Mouse (Mus musculus): ENCODE measurements around the gene Trpm5. TPM values are rescaled to one million over a fixed set of nuclear protein-coding genes. Genes with fewer than 3 reads are reported as not detected.

Trpm5 gene
- total RNA-seq, 1 experiment, result 1.0 TPM

GRCm38 (mm10) chr7:143116521-143116920 lies 22.1 kb upstream of the Trpm5 start:
- TF ChIP-seq ZC3H11A (IDR thresholded peaks at IDR 0.05; ENCODE audit: borderline replicate concordance, low read depth, low read length), result no peak
- TF ChIP-seq CHD2 (IDR thresholded peaks at IDR 0.05; ENCODE audit: low read depth, low read length), result no peak
- TF ChIP-seq HCFC1 (IDR thresholded peaks at IDR 0.05; ENCODE audit: borderline replicate concordance, insufficient read depth, low read length), result no peak
- no peak for TF ChIP-seq ZNF384 (IDR thresholded peaks at IDR 0.05; ENCODE audit: low read depth, low read length)
- TF ChIP-seq MAFK (IDR thresholded peaks at IDR 0.05; ENCODE audit: insufficient read depth, low read depth, low read length), result no peak
- DNase-seq (ENCODE audit: low read depth, low spot score), result no peak
- Histone ChIP-seq H3K4me3 (ENCODE audit: insufficient read depth in 1 of 2, low read depth in 1 of 2, low read length in 2 of 2, poor library complexity in 1 of 2, severe bottlenecking in 1 of 2) (no peak overlapping the region), H3K27ac (ENCODE audit: insufficient read depth, low read depth, low read length, poor library complexity, severe bottlenecking) (no peak overlapping the region), H3K9ac (ENCODE audit: insufficient read depth, low read depth, low read length, poor library complexity, severe bottlenecking) (no peak overlapping the region), H3K4me1 (ENCODE audit: control insufficient read depth in 2 of 2, insufficient read depth in 2 of 2, low read length in 2 of 2, poor library complexity in 1 of 2) (peaks cover 16 to 30% of the 10 kb centered on the region in 2 experiments), H3K9me3 (ENCODE audit: control insufficient read depth, insufficient read depth, low read depth, low read length) (no peaks in the 10 kb centered on the region), H3K36me3 (ENCODE audit: control insufficient read depth, insufficient read depth, low read length, poor library complexity, severe bottlenecking) (no peaks in the 10 kb centered on the region)
- in situ Hi-C loops (cut with MboI; ENCODE audit: low sequenced_read_pairs in 2 of 2, unreplicated experiment in 2 of 2), result no loop called here

GRCm38 (mm10) chr7:143114773-143115172 lies 20.3 kb upstream of the Trpm5 start:
- no peak for DNase-seq (ENCODE audit: low read depth, low spot score)
- no peak overlapping the region for H3K4me3 ChIP-seq (ENCODE audit: insufficient read depth in 1 of 2, low read depth in 1 of 2, low read length in 2 of 2, poor library complexity in 1 of 2, severe bottlenecking in 1 of 2)
- H3K36me3 ChIP-seq (ENCODE audit: control insufficient read depth, insufficient read depth, low read length, poor library complexity, severe bottlenecking), result no peaks in the 10 kb centered on the region
- H3K4me1 ChIP-seq (ENCODE audit: control insufficient read depth in 2 of 2, insufficient read depth in 2 of 2, low read length in 2 of 2, poor library complexity in 1 of 2), result peaks cover 2 to 16% of the 10 kb centered on the region in 2 experiments; a peak in 3 of 4 replicates
- in situ Hi-C loops (cut with MboI; ENCODE audit: low sequenced_read_pairs in 2 of 2, unreplicated experiment in 2 of 2), result no loop called here
- no peak overlapping the region for H3K27ac ChIP-seq (ENCODE audit: insufficient read depth, low read depth, low read length, poor library complexity, severe bottlenecking)
- H3K9ac ChIP-seq (ENCODE audit: insufficient read depth, low read depth, low read length, poor library complexity, severe bottlenecking), result no peak overlapping the region
- H3K9me3 ChIP-seq (ENCODE audit: control insufficient read depth, insufficient read depth, low read depth, low read length), result no peaks in the 10 kb centered on the region
- TF ChIP-seq HCFC1 (IDR thresholded peaks at IDR 0.05; ENCODE audit: borderline replicate concordance, insufficient read depth, low read length) (no peak), MAFK (IDR thresholded peaks at IDR 0.05; ENCODE audit: insufficient read depth, low read depth, low read length) (no peak), CHD2 (IDR thresholded peaks at IDR 0.05; ENCODE audit: low read depth, low read length) (no peak), ZNF384 (IDR thresholded peaks at IDR 0.05; ENCODE audit: low read depth, low read length) (no peak), ZC3H11A (IDR thresholded peaks at IDR 0.05; ENCODE audit: borderline replicate concordance, low read depth, low read length) (peak; percentile 82; the same call in 1 of the 2 replicates)

GRCm38 (mm10) chr7:143112395-143112794 lies 18.0 kb upstream of the Trpm5 start:
- Histone ChIP-seq H3K4me1 (ENCODE audit: control insufficient read depth in 2 of 2, insufficient read depth in 2 of 2, low read length in 2 of 2, poor library complexity in 1 of 2) (peaks cover 0 to 2% of the 10 kb centered on the region in 2 experiments; a peak in 2 of 4 replicates), H3K27ac (ENCODE audit: insufficient read depth, low read depth, low read length, poor library complexity, severe bottlenecking) (no peak overlapping the region), H3K4me3 (ENCODE audit: insufficient read depth in 1 of 2, low read depth in 1 of 2, low read length in 2 of 2, poor library complexity in 1 of 2, severe bottlenecking in 1 of 2) (no peak overlapping the region), H3K9me3 (ENCODE audit: control insufficient read depth, insufficient read depth, low read depth, low read length) (no peaks in the 10 kb centered on the region), H3K9ac (ENCODE audit: insufficient read depth, low read depth, low read length, poor library complexity, severe bottlenecking) (no peak overlapping the region), H3K36me3 (ENCODE audit: control insufficient read depth, insufficient read depth, low read length, poor library complexity, severe bottlenecking) (no peaks in the 10 kb centered on the region)
- in situ Hi-C loops (cut with MboI; ENCODE audit: low sequenced_read_pairs in 2 of 2, unreplicated experiment in 2 of 2), result no loop called here
- DNase-seq (ENCODE audit: low read depth, low spot score), result no peak
- TF ChIP-seq ZC3H11A (IDR thresholded peaks at IDR 0.05; ENCODE audit: borderline replicate concordance, low read depth, low read length) (no peak), CHD2 (IDR thresholded peaks at IDR 0.05; ENCODE audit: low read depth, low read length) (no peak), HCFC1 (IDR thresholded peaks at IDR 0.05; ENCODE audit: borderline replicate concordance, insufficient read depth, low read length) (no peak)

- no peak for TF ChIP-seq HCFC1 (IDR thresholded peaks at IDR 0.05; ENCODE audit: borderline replicate concordance, insufficient read depth, low read length)
- TF ChIP-seq MAFK (IDR thresholded peaks at IDR 0.05; ENCODE audit: insufficient read depth, low read depth, low read length), result no peak
- TF ChIP-seq CHD2 (IDR thresholded peaks at IDR 0.05; ENCODE audit: low read depth, low read length), result no peak
- TF ChIP-seq ZC3H11A (IDR thresholded peaks at IDR 0.05; ENCODE audit: borderline replicate concordance, low read depth, low read length), result no peak
- TF ChIP-seq ZNF384 (IDR thresholded peaks at IDR 0.05; ENCODE audit: low read depth, low read length), result no peak
- Histone ChIP-seq H3K9ac (ENCODE audit: insufficient read depth, low read depth, low read length, poor library complexity, severe bottlenecking) (no peak overlapping the region), H3K27ac (ENCODE audit: insufficient read depth, low read depth, low read length, poor library complexity, severe bottlenecking) (no peak overlapping the region), H3K4me3 (ENCODE audit: insufficient read depth in 1 of 2, low read depth in 1 of 2, low read length in 2 of 2, poor library complexity in 1 of 2, severe bottlenecking in 1 of 2) (no peak overlapping the region), H3K9me3 (ENCODE audit: control insufficient read depth, insufficient read depth, low read depth, low read length) (no peaks in the 10 kb centered on the region), H3K4me1 (ENCODE audit: control insufficient read depth in 2 of 2, insufficient read depth in 2 of 2, low read length in 2 of 2, poor library complexity in 1 of 2) (no peaks in the 10 kb centered on the region; a peak in 1 of 4 replicates), H3K36me3 (ENCODE audit: control insufficient read depth, insufficient read depth, low read length, poor library complexity, severe bottlenecking) (no peaks in the 10 kb centered on the region)
- in situ Hi-C loops (cut with MboI; ENCODE audit: low sequenced_read_pairs in 2 of 2, unreplicated experiment in 2 of 2), result no loop called here
- DNase-seq (ENCODE audit: low read depth, low spot score), result no peak
These were observed 17.3 kb upstream of the Trpm5 start for GRCm38 (mm10) chr7:143111719-143112118.

- no peaks in the 10 kb centered on the region for H3K4me1 ChIP-seq (ENCODE audit: control insufficient read depth in 2 of 2, insufficient read depth in 2 of 2, low read length in 2 of 2, poor library complexity in 1 of 2)
- TF ChIP-seq MAFK (IDR thresholded peaks at IDR 0.05; ENCODE audit: insufficient read depth, low read depth, low read length), result no peak
- TF ChIP-seq ZNF384 (IDR thresholded peaks at IDR 0.05; ENCODE audit: low read depth, low read length), result no peak
- no peak for TF ChIP-seq CHD2 (IDR thresholded peaks at IDR 0.05; ENCODE audit: low read depth, low read length)
- TF ChIP-seq ZC3H11A (IDR thresholded peaks at IDR 0.05; ENCODE audit: borderline replicate concordance, low read depth, low read length), result no peak
- TF ChIP-seq HCFC1 (IDR thresholded peaks at IDR 0.05; ENCODE audit: borderline replicate concordance, insufficient read depth, low read length), result no peak
- H3K9ac ChIP-seq (ENCODE audit: insufficient read depth, low read depth, low read length, poor library complexity, severe bottlenecking), result no peak overlapping the region
- H3K27ac ChIP-seq (ENCODE audit: insufficient read depth, low read depth, low read length, poor library complexity, severe bottlenecking), result no peak overlapping the region
- no peaks in the 10 kb centered on the region for H3K36me3 ChIP-seq (ENCODE audit: control insufficient read depth, insufficient read depth, low read length, poor library complexity, severe bottlenecking)
- no peak overlapping the region for H3K4me3 ChIP-seq (ENCODE audit: insufficient read depth in 1 of 2, low read depth in 1 of 2, low read length in 2 of 2, poor library complexity in 1 of 2, severe bottlenecking in 1 of 2)
- in situ Hi-C loops (cut with MboI; ENCODE audit: low sequenced_read_pairs in 2 of 2, unreplicated experiment in 2 of 2), result no loop called here
- DNase-seq (ENCODE audit: low read depth, low spot score), result no peak
- H3K9me3 ChIP-seq (ENCODE audit: control insufficient read depth, insufficient read depth, low read depth, low read length), result no peaks in the 10 kb centered on the region
These were observed 16.4 kb upstream of the Trpm5 start for GRCm38 (mm10) chr7:143110803-143111202.

Measured in ES-E14 (cell line).